Mouse (Mus musculus): ENCODE results near the gene Rnase4.

- TF ChIP-seq CTCF (IDR thresholded peaks at IDR 0.05; ENCODE audit: low read depth, low read length), result no peak
- no peak for TF ChIP-seq POLR2A (IDR thresholded peaks at IDR 0.05; ENCODE audit: borderline replicate concordance, low read depth, low read length)
Observed at GRCm38 (mm10) chr14:51090077-51090781, 648 bp upstream of the Rnase4 start.
